ENCODE assay signal across 8 mouse cellular contexts in genomic region chr12:86726120-86726640, GRCm38 (mm10). TPM values are rescaled to one million over a fixed set of nuclear protein-coding genes. Genes with fewer than 3 reads are reported as not detected.
A peak's percentile ranks its signal among the peaks of the same experiment; 100 is the strongest.
DNase-seq lines count a peak whose midpoint lies in the region; ATAC-seq and TF ChIP-seq lines count a peak whose summit lies in the region.

Gene Angel1 (minus strand): TSS chr12:86726460.

- peak; percentile 90 for TF ChIP-seq POLR2A in brain, embryonic 14.5 days (IDR thresholded peaks at IDR 0.05; ENCODE audit: borderline replicate concordance, extremely low read depth, insufficient read depth, insufficient read length, poor library complexity, severe bottlenecking)
- 0 out of 2 replicates have a peak, but pooled peaks have one; percentile 43 for TF ChIP-seq POLR2A in liver, adult 2 months (IDR thresholded peaks at IDR 0.05; ENCODE audit: extremely low read depth, insufficient read depth, low read length)
- TF ChIP-seq POLR2A in myocyte (IDR thresholded peaks at IDR 0.05; ENCODE audit: insufficient read length, low read depth) = peak; percentile 87

- H3K4me3 ChIP-seq in C2C12 (ENCODE audit: insufficient read depth, poor library complexity, severe bottlenecking) (peak within 1 kb of the TSS; percentile 36), myocyte (peak within 1 kb of the TSS; percentile 23)
- H3K4me3 ChIP-seq in erythroblast, embryonic 14.5 days (replicated peaks) = peak within 1 kb of the TSS; percentile 71
- H3K4me3 ChIP-seq in heart, embryonic 11.5 days (ENCODE audit: low read depth, low read length) = peak within 1 kb of the TSS; percentile 87
- peak within 1 kb of the TSS; percentile 85 for H3K4me3 ChIP-seq in kidney, embryonic 16.5 days (ENCODE audit: low read length)
- peak within 1 kb of the TSS; percentile 80 for H3K4me3 ChIP-seq in liver, adult 2 months (ENCODE audit: insufficient read depth, low read depth, low read length)

- no peaks in the 10 kb centered on the region for H3K9me3 ChIP-seq in erythroblast, embryonic 14.5 days (ENCODE audit: control insufficient read depth, low read length)
- no peaks in the 10 kb centered on the region for H3K9me3 ChIP-seq in heart, embryonic 11.5 days (replicated peaks; ENCODE audit: control insufficient read depth, low read length)
- no peaks in the 10 kb centered on the region for H3K9me3 ChIP-seq in kidney, embryonic 16.5 days (ENCODE audit: low read length)

- no peak for TF ChIP-seq CTCF in C2C12 (IDR thresholded peaks at IDR 0.05; ENCODE audit: control insufficient read depth, insufficient read depth, insufficient read length)
- TF ChIP-seq CTCF in brain, embryonic 14.5 days (IDR thresholded peaks at IDR 0.05; ENCODE audit: borderline replicate concordance, extremely low read depth, insufficient read depth, insufficient read length) = no peak
- peak; percentile 19; the same call in 1 of the 2 replicates for TF ChIP-seq CTCF in liver, adult 2 months (IDR thresholded peaks at IDR 0.05; ENCODE audit: low read depth, low read length)

- peaks cover 4% of the 10 kb centered on the region for H3K27me3 ChIP-seq in C2C12 (ENCODE audit: control insufficient read depth, insufficient read depth, insufficient read length)
- H3K27me3 ChIP-seq in erythroblast, embryonic 14.5 days (ENCODE audit: control insufficient read depth) = peaks cover 5% of the 10 kb centered on the region; the same call in 1 of the 2 replicates
- H3K27me3 ChIP-seq in heart, embryonic 11.5 days (ENCODE audit: control insufficient read depth, insufficient read depth, low read length) = no peaks in the 10 kb centered on the region
- H3K27me3 ChIP-seq in kidney, embryonic 16.5 days (ENCODE audit: insufficient read depth, low read length) = no peaks in the 10 kb centered on the region
- H3K27me3 ChIP-seq in liver, adult 2 months (ENCODE audit: control insufficient read depth, insufficient read depth, low read length) = no peaks in the 10 kb centered on the region
- H3K27me3 ChIP-seq in myocyte (ENCODE audit: control insufficient read depth, insufficient read depth, insufficient read length) = no peaks in the 10 kb centered on the region
- H3K27me3 ChIP-seq in splenic B cell, adult 2 months (ENCODE audit: control insufficient read depth, insufficient read depth, low read length, poor library complexity, severe bottlenecking) = no peaks in the 10 kb centered on the region; the same call in 1 of the 2 replicates

- DNase-seq in brain, embryonic 14.5 days (ENCODE audit: low read depth) = peak; percentile 98
- peak; percentile 80 for DNase-seq in liver, adult 2 months (ENCODE audit: extremely low read depth, low read depth, low spot score)
- peak; percentile 99 for DNase-seq in splenic B cell, adult 2 months (ENCODE audit: low read depth, low spot score)

- under 1% methylated on average over 43 of the region's 44 CpGs for WGBS in heart, embryonic 11.5 days (ENCODE audit: insufficient replicate concordance)
- under 1% methylated on average over 44 of the region's 44 CpGs for WGBS in kidney, embryonic 16.5 days
- WGBS in liver, adult 2 months = under 1% methylated on average over 43 of the region's 44 CpGs

- ATAC-seq in heart, embryonic 11.5 days (replicated peaks; ENCODE audit: insufficient number of reproducible peaks, low FRiP score, low TSS enrichment) = peak; percentile 97
- peak; percentile 99 for ATAC-seq in kidney, embryonic 16.5 days (ENCODE audit: low FRiP score, low TSS enrichment)

- H3K36me3 ChIP-seq in C2C12 (ENCODE audit: control insufficient read depth, insufficient read depth) = no peaks in the 10 kb centered on the region
- no peaks in the 10 kb centered on the region for H3K36me3 ChIP-seq in erythroblast, embryonic 14.5 days (ENCODE audit: control insufficient read depth)
- no peaks in the 10 kb centered on the region for H3K36me3 ChIP-seq in heart, embryonic 11.5 days (ENCODE audit: control insufficient read depth, insufficient read depth, low read length)
- H3K36me3 ChIP-seq in kidney, embryonic 16.5 days (ENCODE audit: insufficient read depth, low read length) = no peaks in the 10 kb centered on the region
- H3K36me3 ChIP-seq in liver, adult 2 months (ENCODE audit: control insufficient read depth, insufficient read depth, low read length) = no peaks in the 10 kb centered on the region
- H3K36me3 ChIP-seq in myocyte (ENCODE audit: control insufficient read depth, insufficient read depth) = no peaks in the 10 kb centered on the region
- no peaks in the 10 kb centered on the region; the same call in 1 of the 2 replicates for H3K36me3 ChIP-seq in splenic B cell, adult 2 months (ENCODE audit: control insufficient read depth, insufficient read depth, low read length, poor library complexity, severe bottlenecking)

- peak within 1 kb of the TSS; percentile 97 for H3K4me2 ChIP-seq in heart, embryonic 11.5 days
- peak within 1 kb of the TSS; percentile 98 for H3K4me2 ChIP-seq in kidney, embryonic 16.5 days (replicated peaks; ENCODE audit: low read depth, low read length)
- peak within 1 kb of the TSS; percentile 88 for H3K4me2 ChIP-seq in myocyte (ENCODE audit: low read depth)

- H3ac ChIP-seq in C2C12 (ENCODE audit: control insufficient read depth, insufficient read length, low read depth) (peak within 1 kb of the TSS; percentile 72), myocyte (ENCODE audit: control insufficient read depth, insufficient read length) (peak within 1 kb of the TSS; percentile 1)

- H3K4me1 ChIP-seq in erythroblast, embryonic 14.5 days (ENCODE audit: control insufficient read depth) = peaks cover 9% of the 10 kb centered on the region
- peaks cover 21% of the 10 kb centered on the region for H3K4me1 ChIP-seq in heart, embryonic 11.5 days (ENCODE audit: control insufficient read depth, insufficient read depth, low read length)
- H3K4me1 ChIP-seq in kidney, embryonic 16.5 days (ENCODE audit: insufficient read depth, low read length) = peaks cover 5% of the 10 kb centered on the region; the same call in 1 of the 2 replicates
- H3K4me1 ChIP-seq in liver, adult 2 months (ENCODE audit: control insufficient read depth, insufficient read depth, low read length) = no peaks in the 10 kb centered on the region

- no peaks in the 10 kb centered on the region for H3K79me3 ChIP-seq in C2C12 (ENCODE audit: low read depth)

- no peaks in the 10 kb centered on the region for H3K79me2 ChIP-seq in C2C12 (ENCODE audit: control insufficient read depth, insufficient read depth)
- no peaks in the 10 kb centered on the region for H3K79me2 ChIP-seq in liver, adult 2 months (ENCODE audit: control insufficient read depth, insufficient read depth, low read length)
- H3K79me2 ChIP-seq in myocyte (ENCODE audit: control insufficient read depth, insufficient read depth) = no peaks in the 10 kb centered on the region

- peak within 1 kb of the TSS; percentile 62; the same call in 1 of the 2 replicates for H3K27ac ChIP-seq in heart, embryonic 11.5 days (ENCODE audit: low read depth, low read length)
- H3K27ac ChIP-seq in kidney, embryonic 16.5 days (ENCODE audit: low read length) = peak within 1 kb of the TSS; percentile 66; the same call in 1 of the 2 replicates
- no peak within 1 kb of the TSS for H3K27ac ChIP-seq in liver, adult 2 months (replicated peaks; ENCODE audit: insufficient read depth, low read depth, low read length)

- peak within 1 kb of the TSS; percentile 79 for H3K9ac ChIP-seq in heart, embryonic 11.5 days (ENCODE audit: low read depth, low read length)
- H3K9ac ChIP-seq in kidney, embryonic 16.5 days (replicated peaks; ENCODE audit: low read length) = peak within 1 kb of the TSS; percentile 80
- peak within 1 kb of the TSS; percentile 77 for H3K9ac ChIP-seq in liver, adult 2 months (ENCODE audit: low read depth, low read length)

TF ChIP-seq in C2C12, 6 proteins besides CTCF, POLR2A, EP300 and RAD21:
- TF ChIP-seq MYOG (IDR thresholded peaks at IDR 0.05; ENCODE audit: control insufficient read depth, extremely low read depth, insufficient read length) (no peak), MAX (IDR thresholded peaks at IDR 0.05) (peak; percentile 13)

TF ChIP-seq in myocyte, 11 proteins besides CTCF, POLR2A, EP300 and RAD21:
- TF ChIP-seq MAX (IDR thresholded peaks at IDR 0.05; ENCODE audit: low read depth) (no peak), POLR2AphosphoS2 (IDR thresholded peaks at IDR 0.05; ENCODE audit: insufficient read length, low read depth) (peak; percentile 59), TCF12 (IDR thresholded peaks at IDR 0.05; ENCODE audit: insufficient read depth, poor library complexity, severe bottlenecking) (no peak), TCF3 (IDR thresholded peaks at IDR 0.05; ENCODE audit: insufficient read length, low read depth) (no peak), REST (IDR thresholded peaks at IDR 0.05; ENCODE audit: insufficient read depth, insufficient read length) (no peak)

RNA-seq across cellular contexts. Expression of gene Angel1, which starts in this region (rescaled TPM):
- 0.92 TPM for polyA plus RNA-seq in C2C12 (2012; fragmentation: generic; extraction: Trizol)
- 17.3 and 17.8 TPM in 2 replicates for polyA plus RNA-seq in brain, embryonic 14.5 days (2012; rRNA removed)
- 0.01 TPM in 1 of 2 replicates, not detected in the other for polyA plus RNA-seq in erythroblast, embryonic 14.5 days (2012)
- 7.9 and 10.6 TPM in 2 replicates for polyA plus RNA-seq in heart, embryonic 11.5 days (2014; fragmentation: Nextera tagmentation; extraction: Ambion mirVana)
- 11.7 and 11.9 TPM in 2 replicates for polyA plus RNA-seq in kidney, embryonic 16.5 days (2015; fragmentation: Nextera tagmentation; extraction: Ambion mirVana)
- total RNA-seq in liver, adult 2 months (2014; rRNA removed) = 1.1 and 1.7 TPM in 2 replicates
- 4.1 and 5.2 TPM in 2 replicates for polyA plus RNA-seq in liver, adult 2 months (2012; rRNA removed)
- 3.0 TPM for polyA plus RNA-seq in myocyte (2012; fragmentation: generic; extraction: Trizol)

Comparison
In these comparisons a context has a peak if more than half of its experiments do, and no peak if none do; other contexts are left out.
1. H3K4me3 ChIP-seq: peak in every context shown above with its lines; median percentile 87 in heart, embryonic 11.5 days; 85 in kidney, embryonic 16.5 days; 80 in liver, adult 2 months; 71 in erythroblast, embryonic 14.5 days; 36 in C2C12; 23 in myocyte.